Mouse (Mus musculus): Measurements from ENCODE around the gene Clpsl2.

DNA sequence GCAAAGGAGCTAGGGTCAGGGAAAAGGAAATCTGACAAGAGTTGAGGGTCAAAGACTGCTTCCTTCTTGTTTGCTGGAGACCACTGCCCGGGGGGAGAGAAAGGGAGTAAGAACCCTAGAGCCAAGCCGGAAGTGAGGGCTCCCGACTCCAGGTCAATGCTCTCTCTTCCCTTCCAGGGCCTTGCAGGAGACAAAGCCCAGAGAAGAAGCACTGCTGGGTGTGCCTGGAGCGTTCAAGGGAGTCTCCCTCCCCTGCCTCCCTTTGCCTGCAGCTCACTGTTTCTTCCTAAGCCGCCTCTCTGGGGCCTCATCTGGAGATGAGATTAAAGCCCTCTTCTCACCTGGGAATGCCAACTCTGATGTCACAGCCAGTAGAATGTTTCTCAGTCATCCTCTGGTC is 42.3 kb upstream of the Clpsl2 start:
- TF ChIP-seq CTCF (IDR thresholded peaks at IDR 0.05; ENCODE audit: borderline replicate concordance, insufficient read depth, low read depth, low read length) (no peak), POLR2A (IDR thresholded peaks at IDR 0.05; ENCODE audit: borderline replicate concordance, insufficient read depth, low read length) (no peak)
